Mouse (Mus musculus) stomach, embryonic 16.5 days (tissue): ENCODE data around the gene Zdhhc18. TPM values are rescaled to one million over a fixed set of nuclear protein-coding genes. Genes with fewer than 3 reads are reported as not detected.

ENCODE experiments used
- ATAC-seq: fragments of 200-750 bp; cut with Nextera tagmentation; 2 replicates; pipeline ENCODE4 v1.8.0; 2017; ENCODE audit warnings: moderate number of reproducible peaks, moderate TSS enrichment; ENCODE audit not compliant: insufficient read depth, low FRiP score
- H3K27ac ChIP-seq: fragments of 300-500 bp; sonication (generic); 2 replicates; pipeline ENCODE4 v1.5.1; 2014; ENCODE audit warnings: low read length
- H3K27me3 ChIP-seq: fragments of 300-500 bp; sonication (generic); 2 replicates; pipeline ENCODE4 v1.6.1; 2014; ENCODE audit warnings: low read length, control low read depth, mixed read lengths; ENCODE audit not compliant: control insufficient read depth, insufficient read depth
- H3K36me3 ChIP-seq: fragments of 300-500 bp; sonication (generic); 2 replicates; pipeline ENCODE4 v1.6.1; 2014; ENCODE audit warnings: low read length; ENCODE audit not compliant: control insufficient read depth, insufficient read depth
- H3K4me1 ChIP-seq: fragments of 300-500 bp; sonication (generic); 2 replicates; pipeline ENCODE4 v1.6.1; 2014; ENCODE audit warnings: low read length, control low read depth, mixed read lengths; ENCODE audit not compliant: control insufficient read depth, insufficient read depth
- H3K4me2 ChIP-seq: fragments of 300-500 bp; sonication (generic); 2 replicates; pipeline ENCODE4 v1.6.1; 2014; ENCODE audit warnings: low read depth, low read length, mixed read lengths
- H3K4me3 ChIP-seq: fragments of 300-500 bp; sonication (generic); replicated peaks from 2 replicates; pipeline ENCODE4 v1.5.1; 2014; ENCODE audit warnings: mild to moderate bottlenecking, low read length
- H3K9ac ChIP-seq: fragments of 300-500 bp; sonication (generic); 2 replicates; pipeline ENCODE4 v1.6.1; 2014; ENCODE audit warnings: low read length
- H3K9me3 ChIP-seq: fragments of 300-500 bp; sonication (generic); replicated peaks from 2 replicates; pipeline ENCODE4 v1.6.1; 2016; ENCODE audit warnings: low read length, control low read depth; ENCODE audit not compliant: control insufficient read depth
- WGBS: fragments of 180-500 bp; shearing (Covaris S2); extraction: QIAGEN DNeasy Blood & Tissue Kit; methylation state at CpG from one replicate; pipeline ENCODE4 v1.1.7; 2014; 5-methylcytosine and 5-hydroxymethylcytosine counted together
- polyA plus RNA-seq: library from polyadenylated mRNA; unstranded; fragments of >200 nt; fragmentation: Nextera tagmentation; extraction: Ambion mirVana; gene quantifications from 2 replicates; pipeline ENCODE4 v1.2.1, GENCODE M21; 2015

Gene Zdhhc18
- polyA plus RNA-seq, 1 experiment from 2014 or later = 3.4 TPM

DNA sequence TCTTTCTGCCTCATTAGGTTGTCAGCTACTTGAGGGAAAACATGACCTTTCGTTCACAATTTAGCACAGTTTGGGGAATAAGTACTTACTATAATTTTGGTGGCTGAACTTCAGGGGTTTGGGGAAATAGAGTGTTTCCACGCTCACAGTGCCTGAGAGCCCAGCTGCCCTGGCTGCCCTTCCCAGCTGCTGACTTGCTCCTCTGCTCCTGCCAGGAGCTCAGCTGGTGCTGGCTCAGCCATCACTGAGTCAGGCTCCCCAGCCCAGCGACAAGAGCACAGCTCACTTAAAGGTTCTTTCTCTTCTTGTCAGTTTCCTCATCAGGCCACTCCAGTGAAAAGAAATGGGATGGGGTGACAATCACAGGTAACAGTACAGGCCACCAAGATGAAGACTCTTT, 18.6 kb upstream of the Zdhhc18 start:
- no peaks in the 10 kb centered on the region for H3K36me3 ChIP-seq
- no peak overlapping the region for H3K4me3 ChIP-seq
- WGBS = 76% methylated on average over 3 of the region's 3 CpGs
- H3K9ac ChIP-seq = no peak overlapping the region
- H3K4me1 ChIP-seq = peaks cover 30% of the 10 kb centered on the region
- no peak for ATAC-seq
- H3K27ac ChIP-seq = no peak overlapping the region
- no peaks in the 10 kb centered on the region for H3K9me3 ChIP-seq
- H3K27me3 ChIP-seq = no peaks in the 10 kb centered on the region
- H3K4me2 ChIP-seq = no peak overlapping the region

DNA sequence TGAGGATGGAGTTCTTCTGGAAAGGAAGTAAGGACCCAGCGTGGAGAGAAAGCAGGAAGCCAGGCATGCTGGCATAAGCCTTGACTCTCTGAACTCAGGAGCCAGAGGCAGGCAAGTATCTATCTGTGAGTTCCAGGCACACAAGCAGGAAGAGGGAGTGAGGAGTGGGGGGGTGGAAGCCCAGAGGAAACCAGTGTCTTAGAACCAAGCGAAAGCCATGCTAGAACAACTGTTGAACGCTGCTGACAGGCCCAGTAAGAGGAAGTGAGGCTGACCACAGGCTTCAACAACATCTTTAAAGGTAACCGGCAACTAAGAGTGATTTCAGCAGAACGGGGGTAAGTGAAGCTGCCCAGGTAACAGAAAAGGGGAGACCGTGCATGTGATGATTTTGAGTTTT, 16.2 kb upstream of the Zdhhc18 start:
- no peaks in the 10 kb centered on the region for H3K36me3 ChIP-seq
- peak overlapping the region; percentile 14; the same call in 1 of the 2 replicates for H3K27ac ChIP-seq

DNA sequence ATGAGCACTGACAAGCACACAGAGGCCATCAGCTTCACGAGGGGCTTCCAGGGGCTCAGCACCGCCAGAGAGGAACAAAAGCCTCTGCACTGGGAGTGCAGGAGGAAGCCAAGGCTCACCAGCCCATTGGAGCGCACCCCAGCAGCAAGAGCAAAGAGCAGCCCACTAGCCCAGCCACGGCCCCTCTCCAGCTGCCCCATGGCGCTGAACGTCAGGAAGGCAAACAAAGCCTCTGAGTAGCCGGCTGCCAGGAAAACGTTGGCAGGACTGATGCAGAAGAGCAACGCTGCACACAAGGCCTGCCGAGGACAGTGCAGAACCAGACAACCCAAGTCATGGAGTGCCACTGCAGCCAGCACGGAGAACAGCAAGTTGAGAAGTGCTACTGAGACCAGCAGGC, 15.2 kb upstream of the Zdhhc18 start:
- Histone ChIP-seq H3K36me3 (no peaks in the 10 kb centered on the region), H3K9me3 (no peaks in the 10 kb centered on the region), H3K4me3 (no peak overlapping the region), H3K9ac (no peak overlapping the region; the same call in 1 of the 2 replicates), H3K4me2 (no peak overlapping the region), H3K4me1 (peaks cover 30% of the 10 kb centered on the region), H3K27me3 (no peaks in the 10 kb centered on the region), H3K27ac (0 out of 2 replicates have a peak overlapping the region, but pooled peaks have one; percentile 18)
- ATAC-seq = no peak
- WGBS = 42% methylated on average over 11 of the region's 11 CpGs

More for the DNA sequence above, 16.2 kb upstream of the Zdhhc18 start:
- peaks cover 28% of the 10 kb centered on the region for H3K4me1 ChIP-seq
- no peaks in the 10 kb centered on the region for H3K9me3 ChIP-seq
- H3K4me3 ChIP-seq = no peak overlapping the region
- H3K27me3 ChIP-seq = no peaks in the 10 kb centered on the region
- H3K4me2 ChIP-seq = no peak overlapping the region
- WGBS = 81% methylated on average over 6 of the region's 6 CpGs
- no peak overlapping the region for H3K9ac ChIP-seq
- ATAC-seq = no peak

DNA sequence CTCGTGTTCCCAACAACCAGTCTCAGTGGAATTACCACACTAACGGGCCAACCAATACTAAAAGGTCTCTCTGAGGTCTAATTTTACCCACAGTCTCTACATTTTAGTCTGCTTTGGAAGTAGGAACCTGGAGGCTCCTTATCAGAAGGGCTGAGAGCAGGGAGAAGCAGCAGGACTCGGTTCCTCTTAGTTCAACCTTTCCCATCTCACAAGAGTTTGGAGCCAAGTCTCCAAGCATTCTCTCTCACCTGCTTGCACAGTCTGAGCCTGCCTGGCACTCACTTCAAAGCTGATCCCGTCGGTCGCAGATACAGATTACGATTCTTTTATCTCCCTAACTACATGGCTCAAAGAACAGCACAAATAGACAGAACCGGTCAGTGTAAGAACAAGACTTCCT, 13.0 kb upstream of the Zdhhc18 start:
- Histone ChIP-seq H3K4me2 (no peak overlapping the region), H3K4me1 (peaks cover 46% of the 10 kb centered on the region), H3K9ac (no peak overlapping the region; the same call in 1 of the 2 replicates), H3K27ac (no peak overlapping the region), H3K27me3 (no peaks in the 10 kb centered on the region), H3K4me3 (no peak overlapping the region), H3K9me3 (no peaks in the 10 kb centered on the region), H3K36me3 (no peaks in the 10 kb centered on the region)
- WGBS = 77% methylated on average over 8 of the region's 8 CpGs
- no peak for ATAC-seq

DNA sequence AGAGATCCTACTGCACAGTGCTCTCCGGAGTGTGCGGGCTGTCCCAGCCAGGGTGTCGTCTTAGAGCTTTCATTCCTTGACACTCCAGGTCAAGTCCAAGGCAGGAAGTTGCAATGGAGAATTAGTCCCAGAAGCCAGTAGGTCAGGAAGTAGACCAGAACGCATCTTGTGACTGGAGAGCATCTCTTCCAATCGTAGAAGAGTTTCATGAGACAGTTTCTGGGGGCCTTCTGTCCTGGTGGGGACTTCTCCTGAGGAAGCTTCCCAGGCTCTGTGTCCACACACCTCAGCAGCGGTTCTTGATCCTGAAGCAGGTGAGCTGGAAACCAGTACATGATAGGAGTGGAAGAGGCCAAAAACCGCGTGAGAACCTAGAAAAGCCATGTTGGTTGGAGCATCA, 12.5 kb upstream of the Zdhhc18 start:
- no peaks in the 10 kb centered on the region for H3K36me3 ChIP-seq
- H3K27me3 ChIP-seq = no peaks in the 10 kb centered on the region
- whole genome bisulfite sequencing = 88% methylated on average over 8 of the region's 8 CpGs
- no peak for ATAC-seq
- H3K4me1 ChIP-seq = peaks cover 47% of the 10 kb centered on the region
- no peak overlapping the region for H3K4me3 ChIP-seq
- H3K9ac ChIP-seq = no peak overlapping the region
- H3K27ac ChIP-seq = no peak overlapping the region
- no peaks in the 10 kb centered on the region for H3K9me3 ChIP-seq
- H3K4me2 ChIP-seq = no peak overlapping the region

DNA sequence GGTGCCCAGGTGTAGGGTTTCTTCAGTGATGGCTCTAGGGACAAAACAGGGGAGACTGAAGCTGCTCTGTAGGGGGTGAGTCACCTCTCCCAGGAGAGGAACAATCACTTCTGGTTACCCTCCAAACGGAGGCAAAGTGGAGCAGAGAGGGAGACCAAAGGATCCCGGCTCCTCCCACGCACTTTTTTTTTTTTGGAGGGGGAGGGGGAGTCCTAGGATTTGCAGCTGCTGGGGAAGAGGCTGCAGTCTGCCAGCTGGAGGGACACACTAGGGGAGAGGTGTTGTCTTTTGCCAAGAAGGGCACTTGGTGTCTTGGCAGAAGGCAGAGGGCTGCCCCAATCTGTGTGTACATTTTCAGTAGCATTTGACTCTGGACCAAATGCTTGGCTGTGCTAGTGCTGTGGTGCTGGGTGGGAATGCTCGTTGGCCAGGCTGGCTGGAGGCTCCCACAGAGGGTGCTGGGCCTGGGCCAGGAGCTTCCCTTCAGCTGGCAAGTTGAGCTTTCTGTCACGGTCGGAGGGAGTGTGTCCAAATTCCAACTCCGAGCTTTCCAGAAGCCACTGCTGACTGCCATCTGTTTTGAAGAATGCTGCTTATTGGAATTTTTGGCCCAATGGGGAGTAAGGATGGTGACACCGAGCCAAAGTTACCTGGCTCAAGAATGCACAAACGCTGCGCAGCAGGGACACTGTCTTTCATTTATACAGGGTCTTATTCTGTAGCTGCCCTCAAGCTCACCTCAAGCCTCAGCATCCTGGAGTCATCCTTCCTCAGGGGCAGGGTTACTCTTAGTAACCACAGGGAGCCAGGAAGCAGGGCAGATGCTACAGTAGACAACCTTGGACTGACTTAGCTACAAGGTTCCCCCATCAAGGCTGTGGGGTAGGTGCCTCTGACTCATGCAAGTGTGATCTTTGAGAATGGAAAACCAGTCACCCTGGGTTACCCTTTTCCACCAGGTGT, 10.5 kb upstream of the Zdhhc18 start:
- Histone ChIP-seq H3K9me3 (no peaks in the 10 kb centered on the region), H3K4me2 (peak overlapping the region; percentile 48), H3K36me3 (no peaks in the 10 kb centered on the region), H3K9ac (peak overlapping the region; percentile 64), H3K4me3 (peak overlapping the region; percentile 32), H3K27ac (peak overlapping the region; percentile 93), H3K4me1 (peaks cover 44% of the 10 kb centered on the region), H3K27me3 (no peaks in the 10 kb centered on the region)
- ATAC-seq = peak; percentile 45
- 9% methylated on average over 10 of the region's 10 CpGs for WGBS

DNA sequence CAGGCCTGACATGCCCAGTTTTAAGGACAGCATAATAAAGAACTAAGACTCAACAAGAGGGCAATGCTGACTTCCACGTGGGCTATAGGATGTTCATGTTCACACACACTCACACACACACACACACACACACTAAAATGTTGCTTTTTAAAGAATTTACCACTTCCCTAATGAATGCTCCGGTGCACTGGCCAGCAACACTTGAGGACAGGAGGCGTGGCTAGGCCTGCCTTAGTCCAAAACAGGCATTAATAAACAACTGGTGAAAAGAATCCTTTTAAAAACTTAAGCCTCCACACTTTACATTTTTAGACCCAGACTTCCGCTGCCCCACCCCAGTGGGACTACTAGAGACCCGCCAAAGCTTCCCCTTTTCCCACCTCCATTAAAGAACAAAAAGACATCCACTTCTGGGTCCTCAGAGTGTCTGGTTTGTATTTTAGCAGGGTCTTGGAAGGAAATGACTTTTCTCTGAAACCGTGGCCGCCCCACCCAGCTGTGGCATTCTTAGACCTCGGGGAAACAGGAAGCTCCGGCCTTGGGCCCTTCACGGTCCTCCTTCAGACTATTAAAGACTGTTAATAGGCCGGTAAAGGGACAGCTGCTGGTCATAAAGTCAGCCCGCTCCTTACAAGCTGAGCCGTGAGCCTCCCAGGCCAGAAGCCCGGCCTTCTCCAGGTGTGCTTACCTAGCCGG, 9.7 kb upstream of the Zdhhc18 start:
- ATAC-seq = peak; percentile 30
- 9% methylated on average over 15 of the region's 15 CpGs for WGBS
- H3K9ac ChIP-seq = peak overlapping the region; percentile 64

DNA sequence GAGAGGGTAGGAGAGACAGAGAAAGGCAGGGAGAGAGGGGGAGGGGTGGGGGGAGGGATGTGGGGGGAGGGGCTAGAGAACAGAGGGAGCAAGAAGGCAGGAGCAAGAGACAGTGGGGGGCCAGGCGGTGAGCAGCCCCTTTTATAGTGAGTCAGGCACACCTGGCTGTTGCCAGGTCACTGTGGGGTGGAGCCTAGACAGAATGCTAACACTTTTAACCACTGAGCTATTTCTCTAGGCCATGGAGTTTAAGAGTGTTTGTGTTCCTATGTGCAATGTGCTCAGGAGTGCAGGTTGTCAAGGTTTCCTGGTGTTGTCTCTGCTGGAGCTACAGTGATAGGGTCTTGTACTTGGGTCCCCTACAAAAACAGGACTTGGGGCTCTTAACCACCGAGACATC, 8.8 kb upstream of the Zdhhc18 start:
- H3K4me2 ChIP-seq = peak overlapping the region; percentile 48; the same call in 1 of the 2 replicates
- no peak for ATAC-seq
- no peaks in the 10 kb centered on the region for H3K36me3 ChIP-seq
- peaks cover 38% of the 10 kb centered on the region for H3K4me1 ChIP-seq
- 49% methylated on average over 2 of the region's 2 CpGs for WGBS
- H3K4me3 ChIP-seq = no peak overlapping the region
- H3K9me3 ChIP-seq = no peaks in the 10 kb centered on the region
- peak overlapping the region; percentile 50; the same call in 1 of the 2 replicates for H3K9ac ChIP-seq
- peak overlapping the region; percentile 93 for H3K27ac ChIP-seq
- H3K27me3 ChIP-seq = no peaks in the 10 kb centered on the region

More for the DNA sequence above, 9.7 kb upstream of the Zdhhc18 start:
- H3K27ac ChIP-seq = peak overlapping the region; percentile 93
- H3K36me3 ChIP-seq = no peaks in the 10 kb centered on the region
- peak overlapping the region; percentile 48 for H3K4me2 ChIP-seq
- peak overlapping the region; percentile 32 for H3K4me3 ChIP-seq
- H3K4me1 ChIP-seq = peaks cover 38% of the 10 kb centered on the region
- H3K9me3 ChIP-seq = no peaks in the 10 kb centered on the region
- no peaks in the 10 kb centered on the region for H3K27me3 ChIP-seq
